Mouse (Mus musculus) stomach, postnatal 0 days (tissue): Measurements from ENCODE around the gene Prex1. TPM values are rescaled to one million over a fixed set of nuclear protein-coding genes. Genes with fewer than 3 reads are reported as not detected.
A peak's percentile ranks its signal among the peaks of the same experiment; 100 is the strongest.

ENCODE experiments used
- ATAC-seq: fragments of 200-750 bp; cut with Nextera tagmentation; 2 replicates; pipeline ENCODE4 v1.8.0; 2017; ENCODE audit not compliant: low FRiP score, low TSS enrichment
- DNase-seq: peaks from one replicate; pipeline ENCODE4 v3.0.0-alpha.2; 2016; ENCODE audit warnings: low spot score
- H3K27ac ChIP-seq: fragments of 300-500 bp; sonication (generic); replicated peaks from 2 replicates; pipeline ENCODE4 v1.5.1; 2014; ENCODE audit warnings: mild to moderate bottlenecking, control low read depth
- H3K27me3 ChIP-seq: fragments of 300-500 bp; sonication (generic); 2 replicates; pipeline ENCODE4 v1.6.1; 2014; ENCODE audit warnings: low read length; ENCODE audit not compliant: control insufficient read depth, insufficient read depth
- H3K36me3 ChIP-seq: fragments of 300-500 bp; sonication (generic); 2 replicates; pipeline ENCODE4 v1.6.1; 2014; ENCODE audit warnings: low read length, mixed read lengths; ENCODE audit not compliant: control insufficient read depth, insufficient read depth
- H3K4me1 ChIP-seq: fragments of 300-500 bp; sonication (generic); replicated peaks from 2 replicates; pipeline ENCODE4 v1.6.1; 2014; ENCODE audit warnings: antibody characterized with exemption; ENCODE audit not compliant: control insufficient read depth, insufficient read depth
- H3K4me2 ChIP-seq: fragments of 300-500 bp; sonication (generic); replicated peaks from 2 replicates; pipeline ENCODE4 v1.6.1; 2014; ENCODE audit warnings: low read depth, mild to moderate bottlenecking, control low read depth, moderate library complexity
- H3K4me3 ChIP-seq: fragments of 300-500 bp; sonication (generic); 2 replicates; pipeline ENCODE4 v1.5.1; 2014; ENCODE audit warnings: low read depth, low read length, control low read depth
- H3K9ac ChIP-seq: fragments of 300-500 bp; sonication (generic); 2 replicates; pipeline ENCODE4 v1.6.1; 2014; ENCODE audit warnings: mild to moderate bottlenecking, low read length, control low read depth, mixed read lengths
- H3K9me3 ChIP-seq: fragments of 300-500 bp; sonication (generic); 2 replicates; pipeline ENCODE4 v1.6.1; 2016; ENCODE audit warnings: low read length; ENCODE audit not compliant: control insufficient read depth
- CTCF ChIP-seq: IDR thresholded peaks from 2 replicates; pipeline ENCODE4 v1.5.1; 2016; ENCODE audit warnings: antibody characterized with exemption, low read depth, mild to moderate bottlenecking, moderate library complexity
- EP300 ChIP-seq: optimal IDR thresholded peaks from 2 replicates; pipeline ENCODE3; 2016; ENCODE audit warnings: antibody characterized with exemption
- WGBS: fragments of 180-500 bp; shearing (Covaris S2); extraction: QIAGEN DNeasy Blood & Tissue Kit; methylation state at CpG from one replicate; pipeline ENCODE4 v1.1.7; 2014; 5-methylcytosine and 5-hydroxymethylcytosine counted together
- polyA plus RNA-seq: library from polyadenylated mRNA; unstranded; fragments of >200 nt; fragmentation: Nextera tagmentation; extraction: Ambion mirVana; gene quantifications from 2 replicates; pipeline ENCODE4 v1.2.1, GENCODE M21; 2015

Gene Prex1
- polyA plus RNA-seq, 1 experiment from 2014 or later = 12.0 TPM

DNA sequence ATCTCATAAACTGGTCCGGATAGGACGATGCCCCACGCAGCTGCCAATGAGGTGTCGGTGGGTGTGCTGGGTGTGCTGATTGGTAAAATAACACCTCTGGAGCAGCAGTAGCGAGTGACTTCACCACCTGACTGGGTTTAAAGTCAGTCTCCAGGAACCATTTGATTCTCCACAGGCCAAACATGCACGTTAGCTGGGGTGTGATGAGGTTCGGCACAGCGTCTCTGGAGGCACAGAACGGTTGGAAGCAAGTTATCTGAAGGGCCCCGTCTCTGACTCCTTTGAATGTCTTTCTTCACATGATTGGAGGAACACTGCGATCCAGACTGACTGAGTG, 159.5 kb downstream of the Prex1 start:
- Histone ChIP-seq H3K4me1 (no peaks in the 10 kb centered on the region), H3K36me3 (no peaks in the 10 kb centered on the region), H3K4me3 (no peak overlapping the region), H3K4me2 (no peak overlapping the region), H3K27ac (no peak overlapping the region), H3K9ac (no peak overlapping the region), H3K9me3 (no peaks in the 10 kb centered on the region), H3K27me3 (no peaks in the 10 kb centered on the region)
- DNase-seq (no peak), ATAC-seq (no peak)
- 90% methylated on average over 11 of the region's 11 CpGs for WGBS
- TF ChIP-seq EP300 (no peak), CTCF (no peak)

DNA sequence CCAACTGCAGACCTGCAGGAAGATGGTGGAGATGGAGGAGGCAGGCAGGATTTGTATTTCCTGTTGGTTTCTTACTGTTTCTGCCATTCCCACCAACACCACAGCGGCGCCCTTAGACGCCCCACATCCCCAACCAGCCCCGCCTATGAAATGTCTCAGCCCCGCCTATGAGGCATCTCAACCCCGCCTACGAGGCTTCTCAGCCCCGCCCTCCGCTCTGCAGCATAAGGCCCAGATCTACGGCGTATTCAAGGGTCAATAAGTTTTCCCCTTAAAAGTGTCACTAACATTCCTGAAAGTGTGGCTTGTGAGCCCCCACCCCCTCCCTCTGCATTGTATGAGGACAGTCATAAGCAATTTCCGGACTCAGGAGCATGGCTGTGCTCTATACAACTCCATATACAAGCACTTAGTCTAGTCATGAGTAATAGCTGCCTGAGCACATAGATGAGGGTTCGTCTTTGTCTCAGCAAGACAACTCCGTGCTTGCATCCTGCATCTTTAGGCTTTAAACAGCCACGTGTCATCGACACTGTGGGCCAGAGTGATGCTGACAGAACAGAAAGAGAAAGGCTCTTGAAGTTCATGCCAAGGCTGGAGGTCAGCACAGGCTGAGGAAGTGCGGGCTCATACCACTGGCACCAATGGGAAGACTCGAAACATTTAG, 160.0 kb downstream of the Prex1 start:
- peak; percentile 59 for DNase-seq
- TF ChIP-seq CTCF (no peak), EP300 (no peak)
- H3K4me1 ChIP-seq = no peaks in the 10 kb centered on the region
- no peak overlapping the region for H3K27ac ChIP-seq
- H3K4me2 ChIP-seq = peak overlapping the region; percentile 20; the same call in 1 of the 2 replicates
- no peaks in the 10 kb centered on the region for H3K36me3 ChIP-seq
- 36% methylated on average over 18 of the region's 18 CpGs for WGBS
- ATAC-seq = peak; percentile 73
- H3K9ac ChIP-seq = no peak overlapping the region
- no peaks in the 10 kb centered on the region for H3K9me3 ChIP-seq
- no peaks in the 10 kb centered on the region for H3K27me3 ChIP-seq
- no peak overlapping the region for H3K4me3 ChIP-seq

DNA sequence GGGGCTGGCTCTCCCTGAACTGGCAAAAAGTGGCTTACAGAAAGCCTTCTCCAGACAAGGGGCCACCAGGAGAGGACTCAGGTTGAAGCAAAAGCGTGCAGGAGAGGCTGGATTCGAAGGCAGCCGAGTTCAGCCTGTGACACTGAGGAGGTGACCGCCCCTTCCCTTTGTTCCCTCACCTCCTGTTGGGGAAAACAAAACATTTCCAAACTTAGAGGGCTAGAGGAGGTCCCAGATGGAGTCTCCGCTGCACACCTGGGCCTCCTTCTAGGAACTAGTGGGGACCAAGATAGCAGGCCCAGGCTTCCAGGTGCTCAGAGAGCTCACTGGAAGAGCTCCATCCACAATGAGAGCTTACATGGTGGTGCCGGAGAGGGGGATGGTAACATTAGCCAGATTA, 161.0 kb downstream of the Prex1 start:
- no peaks in the 10 kb centered on the region for H3K27me3 ChIP-seq
- TF ChIP-seq EP300 (no peak), CTCF (no peak)
- ATAC-seq = no peak
- H3K9me3 ChIP-seq = no peaks in the 10 kb centered on the region
- H3K4me2 ChIP-seq = no peak overlapping the region
- H3K27ac ChIP-seq = no peak overlapping the region
- no peaks in the 10 kb centered on the region for H3K36me3 ChIP-seq
- 79% methylated on average over 6 of the region's 6 CpGs for WGBS
- H3K9ac ChIP-seq = no peak overlapping the region
- H3K4me1 ChIP-seq = no peaks in the 10 kb centered on the region
- no peak for DNase-seq
- H3K4me3 ChIP-seq = no peak overlapping the region

DNA sequence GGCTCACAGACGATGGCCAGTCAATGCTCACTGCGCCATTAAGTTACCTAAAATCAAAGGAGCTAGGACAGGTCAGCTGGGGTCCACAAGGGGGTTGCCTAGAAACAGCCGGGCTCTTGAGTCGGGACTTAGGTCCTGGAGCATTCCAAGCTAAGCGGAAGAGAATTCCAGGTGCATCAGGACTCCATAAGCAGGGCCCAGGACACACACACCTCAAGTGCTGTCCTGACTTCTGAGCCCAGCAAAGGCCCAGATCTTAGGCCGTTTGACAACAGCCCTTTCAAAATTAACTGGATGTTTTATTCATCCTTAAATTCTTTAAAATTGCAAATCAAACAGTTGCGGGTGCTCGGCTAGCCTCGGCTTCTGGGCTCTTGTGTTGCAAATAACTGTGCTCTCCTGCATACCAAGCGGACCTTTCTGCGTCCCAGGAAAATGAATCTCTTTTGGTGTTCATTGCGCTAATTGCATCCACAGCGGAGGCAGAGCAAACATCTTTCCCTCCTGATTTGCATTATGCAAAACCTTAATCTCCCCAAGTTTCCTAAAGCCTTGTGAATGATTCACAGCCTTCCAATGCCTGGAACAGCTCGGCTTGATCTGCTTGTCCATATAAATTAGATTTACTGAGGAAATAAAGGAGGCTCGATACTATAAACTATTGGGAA, 161.7 kb downstream of the Prex1 start:
- Histone ChIP-seq H3K9me3 (no peaks in the 10 kb centered on the region), H3K4me3 (no peak overlapping the region), H3K27me3 (no peaks in the 10 kb centered on the region), H3K4me1 (no peaks in the 10 kb centered on the region), H3K9ac (no peak overlapping the region), H3K36me3 (no peaks in the 10 kb centered on the region), H3K4me2 (no peak overlapping the region), H3K27ac (no peak overlapping the region)
- ATAC-seq = no peak
- no peak for DNase-seq
- 75% methylated on average over 15 of the region's 15 CpGs for WGBS
- no peak for TF ChIP-seq EP300
- TF ChIP-seq CTCF = no peak

DNA sequence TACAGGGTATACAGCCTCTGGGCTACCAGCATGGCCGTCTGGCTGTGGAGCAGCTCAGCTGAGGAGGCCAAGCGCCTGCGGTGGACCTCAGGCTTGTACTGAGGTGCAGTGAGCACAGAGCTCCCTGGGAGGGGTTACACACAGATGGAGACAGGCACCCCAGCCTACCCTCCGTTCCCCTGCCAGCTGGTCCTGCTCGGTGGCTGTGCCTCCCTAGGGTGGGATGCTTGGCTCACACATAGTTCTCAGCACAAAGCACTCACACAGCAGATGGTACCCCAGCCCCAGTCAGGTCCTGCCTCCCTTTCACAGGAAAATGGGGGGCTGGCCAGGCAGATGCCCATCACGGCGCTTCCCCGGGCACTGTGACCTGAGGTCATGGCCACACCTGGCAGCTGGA, 163.8 kb downstream of the Prex1 start:
- no peak overlapping the region for H3K27ac ChIP-seq
- no peaks in the 10 kb centered on the region for H3K4me1 ChIP-seq
- H3K9ac ChIP-seq = no peak overlapping the region
- no peaks in the 10 kb centered on the region for H3K36me3 ChIP-seq
- no peak for TF ChIP-seq EP300
- no peak for TF ChIP-seq CTCF
- DNase-seq = no peak
- no peak overlapping the region for H3K4me3 ChIP-seq
- H3K27me3 ChIP-seq = no peaks in the 10 kb centered on the region
- 77% methylated on average over 8 of the region's 8 CpGs for WGBS
- no peak overlapping the region for H3K4me2 ChIP-seq
- ATAC-seq = no peak
- no peaks in the 10 kb centered on the region for H3K9me3 ChIP-seq

DNA sequence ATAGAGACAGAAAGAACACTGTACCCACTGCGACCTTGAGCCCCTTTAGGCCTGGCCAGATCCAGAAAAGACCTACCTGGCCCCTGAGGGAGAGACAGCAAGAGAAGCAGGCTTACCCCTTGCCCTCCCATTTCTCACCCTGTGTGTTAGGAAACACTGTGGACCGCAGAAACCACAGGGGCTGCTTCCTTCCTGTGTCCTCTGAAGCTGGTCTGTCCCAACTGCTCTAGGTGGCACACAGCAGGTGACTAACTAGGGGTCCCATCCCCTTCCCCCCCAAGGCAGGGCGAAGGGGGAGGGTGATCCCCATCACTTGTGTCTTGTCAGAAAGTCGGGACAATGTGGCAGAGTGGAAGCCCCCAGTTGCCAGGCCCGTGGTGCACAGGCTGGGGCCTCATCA, 164.6 kb downstream of the Prex1 start:
- DNase-seq (no peak), ATAC-seq (no peak)
- Histone ChIP-seq H3K27me3 (no peaks in the 10 kb centered on the region), H3K4me2 (no peak overlapping the region), H3K4me1 (no peaks in the 10 kb centered on the region), H3K27ac (no peak overlapping the region), H3K4me3 (no peak overlapping the region), H3K9me3 (no peaks in the 10 kb centered on the region), H3K36me3 (no peaks in the 10 kb centered on the region), H3K9ac (no peak overlapping the region)
- 75% methylated on average over 5 of the region's 5 CpGs for WGBS
- TF ChIP-seq CTCF (no peak), EP300 (no peak)
